Mouse (Mus musculus) thymus, adult 2 months (tissue): Measurements from ENCODE around the gene Farp2.

Source experiments
- CTCF ChIP-seq: fragments of 200-500 bp; IDR thresholded peaks from 2 replicates; pipeline ENCODE4 v1.5.1; 2012; ENCODE audit warnings: mild to moderate bottlenecking, control low read depth, low read length, moderate library complexity, borderline replicate concordance; ENCODE audit not compliant: control insufficient read depth, poor library complexity, insufficient read depth; ENCODE audit errors: extremely low read depth
- POLR2A ChIP-seq: fragments of 200-500 bp; IDR thresholded peaks from 2 replicates; pipeline ENCODE4 v1.6.1; 2012; ENCODE audit warnings: mild to moderate bottlenecking, low read length, control low read depth, moderate library complexity; ENCODE audit not compliant: control insufficient read depth, poor library complexity, insufficient read depth; ENCODE audit errors: extremely low read depth

DNA sequence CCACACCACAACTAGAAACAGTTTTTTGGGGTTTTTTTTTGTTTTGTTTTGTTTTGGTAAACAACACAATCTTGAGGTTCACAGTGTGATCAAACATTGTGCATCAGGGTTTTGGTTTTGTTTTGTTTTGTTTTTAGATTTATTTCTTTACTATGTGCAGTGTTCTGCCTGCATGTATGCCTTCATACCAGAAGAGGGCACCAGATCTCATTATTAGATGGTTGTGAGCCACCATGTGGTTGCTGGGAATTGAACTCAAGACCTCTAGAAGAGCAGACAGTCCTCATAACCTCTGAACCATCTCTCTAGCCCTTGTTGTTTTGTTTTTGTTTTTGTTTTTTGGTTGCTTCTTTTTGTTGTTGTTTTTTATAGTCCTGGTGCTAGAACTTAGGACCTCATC lies 82.1 kb downstream of the Farp2 start:
- TF ChIP-seq POLR2A (no peak), CTCF (no peak)
